Mouse (Mus musculus): ENCODE data around the gene Cplane1. TPM values are rescaled to one million over a fixed set of nuclear protein-coding genes. Genes with fewer than 3 reads are reported as not detected.
A peak's percentile ranks its signal among the peaks of the same experiment; 100 is the strongest.

Gene Cplane1
- polyA plus RNA-seq, 1 experiment from 2014 or later: 7.0 TPM

DNA sequence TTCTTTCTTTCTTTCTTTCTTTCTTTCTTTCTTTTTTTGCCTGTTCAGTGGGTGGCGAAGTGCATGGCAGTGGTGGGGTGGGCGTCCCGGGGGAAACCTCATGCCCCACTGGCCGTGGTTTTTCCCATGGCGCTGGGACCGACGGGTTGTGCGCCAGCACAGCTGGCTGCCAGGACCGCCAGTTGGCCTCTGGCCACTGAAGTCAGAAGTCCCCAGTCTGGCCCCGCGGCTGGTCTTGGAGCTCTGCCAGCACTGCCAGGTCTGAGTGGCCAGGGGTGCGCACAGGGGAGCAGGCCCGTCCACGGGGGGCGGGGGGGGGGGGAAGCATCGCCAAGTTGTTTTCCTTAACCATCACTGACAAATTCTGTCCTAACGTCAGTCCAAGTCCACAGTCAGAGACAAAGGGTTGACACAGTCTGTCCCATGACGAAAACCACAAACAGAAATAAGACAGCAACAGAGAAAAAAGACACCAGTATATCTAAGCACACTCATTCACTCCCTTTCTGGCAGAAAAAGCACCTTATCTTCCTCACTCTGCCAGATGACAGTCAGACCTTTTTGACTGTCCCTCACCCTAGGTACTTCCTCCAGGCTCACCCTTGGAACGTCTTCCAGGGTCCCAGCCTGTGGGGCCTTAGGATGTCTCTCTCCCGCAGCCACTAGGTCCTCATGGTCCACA, 111.2 kb downstream of the Cplane1 start:
- Histone ChIP-seq H3K4me2 (ENCODE audit: low read depth, low read length) (peak overlapping the region; percentile 59), H3K4me3 (ENCODE audit: low read length) (peak overlapping the region; percentile 51), H3K9ac (ENCODE audit: low read length) (0 out of 2 replicates have a peak overlapping the region, but pooled peaks have one; percentile 3), H3K27ac (ENCODE audit: low read length) (no peak overlapping the region), H3K4me1 (replicated peaks; ENCODE audit: control insufficient read depth, insufficient read depth, low read length) (peaks cover 2% of the 10 kb centered on the region; the same call in 1 of the 2 replicates), H3K27me3 (ENCODE audit: control insufficient read depth, insufficient read depth, low read depth, low read length) (no peaks in the 10 kb centered on the region), H3K9me3 (ENCODE audit: control insufficient read depth, low read length) (no peaks in the 10 kb centered on the region), H3K36me3 (ENCODE audit: control insufficient read depth, insufficient read depth, low read length) (no peaks in the 10 kb centered on the region)
- WGBS: 37% methylated on average over 19 of the region's 20 CpGs
- ATAC-seq (ENCODE audit: low read depth): peak; percentile 85

GRCm38 (mm10) chr15:8281701-8282100, 112.8 kb downstream of the Cplane1 start:
- 51% methylated on average over 7 of the region's 7 CpGs for WGBS
- Histone ChIP-seq H3K27ac (ENCODE audit: low read length) (no peak overlapping the region), H3K27me3 (ENCODE audit: control insufficient read depth, insufficient read depth, low read depth, low read length) (no peaks in the 10 kb centered on the region), H3K4me1 (replicated peaks; ENCODE audit: control insufficient read depth, insufficient read depth, low read length) (peaks cover 2% of the 10 kb centered on the region; the same call in 1 of the 2 replicates), H3K36me3 (ENCODE audit: control insufficient read depth, insufficient read depth, low read length) (no peaks in the 10 kb centered on the region), H3K4me3 (ENCODE audit: low read length) (no peak overlapping the region), H3K4me2 (ENCODE audit: low read depth, low read length) (no peak overlapping the region), H3K9ac (ENCODE audit: low read length) (no peak overlapping the region), H3K9me3 (ENCODE audit: control insufficient read depth, low read length) (no peaks in the 10 kb centered on the region)
- no peak for ATAC-seq (ENCODE audit: low read depth)

GRCm38 (mm10) chr15:8282155-8282554, 113.2 kb downstream of the Cplane1 start:
- H3K4me3 ChIP-seq (ENCODE audit: low read length): no peak overlapping the region
- H3K27me3 ChIP-seq (ENCODE audit: control insufficient read depth, insufficient read depth, low read depth, low read length): no peaks in the 10 kb centered on the region
- no peaks in the 10 kb centered on the region for H3K36me3 ChIP-seq (ENCODE audit: control insufficient read depth, insufficient read depth, low read length)
- H3K4me2 ChIP-seq (ENCODE audit: low read depth, low read length): no peak overlapping the region
- peaks cover 2% of the 10 kb centered on the region; the same call in 1 of the 2 replicates for H3K4me1 ChIP-seq (replicated peaks; ENCODE audit: control insufficient read depth, insufficient read depth, low read length)
- no peak for ATAC-seq (ENCODE audit: low read depth)
- no peak overlapping the region for H3K9ac ChIP-seq (ENCODE audit: low read length)
- WGBS: 72% methylated on average over 2 of the region's 2 CpGs
- no peak overlapping the region for H3K27ac ChIP-seq (ENCODE audit: low read length)
- no peaks in the 10 kb centered on the region for H3K9me3 ChIP-seq (ENCODE audit: control insufficient read depth, low read length)

DNA sequence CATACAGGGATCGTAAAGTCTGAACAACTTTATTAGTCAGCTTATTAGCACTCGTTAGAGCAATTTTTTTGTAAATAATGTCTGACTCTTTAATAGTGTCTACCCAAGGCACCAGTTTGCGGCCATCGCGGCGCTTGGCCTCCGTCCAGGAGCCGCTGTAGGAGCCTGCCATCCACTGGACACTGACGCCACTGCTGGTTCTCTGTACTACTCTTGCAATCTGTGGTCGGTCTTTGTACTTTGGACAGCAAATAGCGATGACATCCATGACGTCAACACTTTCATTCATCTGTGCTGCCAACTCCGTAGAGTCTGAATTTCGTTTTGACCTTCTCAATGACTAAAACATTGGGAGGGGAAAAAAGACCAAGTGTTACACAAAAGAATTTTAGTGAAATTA, 122.3 kb downstream of the Cplane1 start:
- H3K36me3 ChIP-seq (ENCODE audit: control insufficient read depth, insufficient read depth, low read length): peaks cover 33% of the 10 kb centered on the region
- H3K4me3 ChIP-seq (ENCODE audit: low read length): no peak overlapping the region
- ATAC-seq (ENCODE audit: low read depth): no peak
- H3K9me3 ChIP-seq (ENCODE audit: control insufficient read depth, low read length): no peaks in the 10 kb centered on the region
- 86% methylated on average over 14 of the region's 14 CpGs for WGBS
- H3K27me3 ChIP-seq (ENCODE audit: control insufficient read depth, insufficient read depth, low read depth, low read length): no peaks in the 10 kb centered on the region
- no peak overlapping the region for H3K4me2 ChIP-seq (ENCODE audit: low read depth, low read length)
- no peak overlapping the region for H3K9ac ChIP-seq (ENCODE audit: low read length)
- no peaks in the 10 kb centered on the region for H3K4me1 ChIP-seq (replicated peaks; ENCODE audit: control insufficient read depth, insufficient read depth, low read length)
- H3K27ac ChIP-seq (ENCODE audit: low read length): no peak overlapping the region

DNA sequence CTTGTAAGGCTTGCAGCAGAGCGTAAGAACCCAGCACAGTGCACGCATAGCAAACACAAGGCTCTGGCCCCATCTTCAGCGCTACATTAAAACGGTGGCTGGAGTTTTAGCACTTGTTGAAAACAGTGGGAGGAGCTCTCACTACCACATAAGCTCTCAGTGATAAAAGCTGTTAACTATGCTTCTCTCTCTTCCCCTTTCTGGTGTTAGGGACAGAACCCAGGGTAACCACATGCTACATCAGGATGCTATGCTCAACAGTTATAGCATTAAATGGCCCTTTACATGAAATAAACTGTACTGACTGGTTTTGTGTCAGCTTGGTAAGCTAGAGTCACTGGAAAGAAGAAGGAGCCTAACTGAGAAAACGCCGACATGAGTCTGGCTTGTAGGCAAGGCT, 125.2 kb downstream of the Cplane1 start:
- no peaks in the 10 kb centered on the region for H3K27me3 ChIP-seq (ENCODE audit: control insufficient read depth, insufficient read depth, low read depth, low read length)
- ATAC-seq (ENCODE audit: low read depth): no peak
- 89% methylated on average over 6 of the region's 6 CpGs for WGBS
- no peak overlapping the region for H3K4me3 ChIP-seq (ENCODE audit: low read length)
- H3K4me1 ChIP-seq (replicated peaks; ENCODE audit: control insufficient read depth, insufficient read depth, low read length): no peaks in the 10 kb centered on the region
- H3K27ac ChIP-seq (ENCODE audit: low read length): no peak overlapping the region
- H3K4me2 ChIP-seq (ENCODE audit: low read depth, low read length): no peak overlapping the region
- peaks cover 46% of the 10 kb centered on the region for H3K36me3 ChIP-seq (ENCODE audit: control insufficient read depth, insufficient read depth, low read length)
- H3K9ac ChIP-seq (ENCODE audit: low read length): no peak overlapping the region
- H3K9me3 ChIP-seq (ENCODE audit: control insufficient read depth, low read length): no peaks in the 10 kb centered on the region

DNA sequence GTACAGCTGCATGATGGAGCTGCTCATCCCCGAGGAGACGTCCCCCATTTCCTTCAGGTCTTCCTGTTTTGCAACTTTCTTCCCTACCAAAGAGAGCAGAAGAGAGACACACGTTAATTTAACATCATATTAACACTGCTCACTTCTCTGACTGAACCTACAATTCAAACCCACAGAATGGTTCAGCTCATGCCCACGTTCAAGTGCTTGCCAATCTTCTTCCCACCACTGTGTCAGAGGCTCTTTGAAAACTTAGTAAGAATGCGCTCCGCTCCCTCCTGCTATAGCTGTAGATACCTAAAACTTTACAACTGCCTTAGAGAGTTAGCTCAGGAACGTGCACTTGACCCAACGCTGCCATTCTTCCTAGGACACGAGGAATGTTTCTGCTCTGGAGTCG, 134.0 kb downstream of the Cplane1 start:
- Histone ChIP-seq H3K27me3 (ENCODE audit: control insufficient read depth, insufficient read depth, low read depth, low read length) (no peaks in the 10 kb centered on the region), H3K4me3 (ENCODE audit: low read length) (no peak overlapping the region), H3K9me3 (ENCODE audit: control insufficient read depth, low read length) (no peaks in the 10 kb centered on the region), H3K4me2 (ENCODE audit: low read depth, low read length) (no peak overlapping the region), H3K9ac (ENCODE audit: low read length) (no peak overlapping the region), H3K27ac (ENCODE audit: low read length) (no peak overlapping the region), H3K4me1 (replicated peaks; ENCODE audit: control insufficient read depth, insufficient read depth, low read length) (no peaks in the 10 kb centered on the region), H3K36me3 (ENCODE audit: control insufficient read depth, insufficient read depth, low read length) (peaks cover 50% of the 10 kb centered on the region)
- ATAC-seq (ENCODE audit: low read depth): no peak
- 87% methylated on average over 10 of the region's 10 CpGs for WGBS

DNA sequence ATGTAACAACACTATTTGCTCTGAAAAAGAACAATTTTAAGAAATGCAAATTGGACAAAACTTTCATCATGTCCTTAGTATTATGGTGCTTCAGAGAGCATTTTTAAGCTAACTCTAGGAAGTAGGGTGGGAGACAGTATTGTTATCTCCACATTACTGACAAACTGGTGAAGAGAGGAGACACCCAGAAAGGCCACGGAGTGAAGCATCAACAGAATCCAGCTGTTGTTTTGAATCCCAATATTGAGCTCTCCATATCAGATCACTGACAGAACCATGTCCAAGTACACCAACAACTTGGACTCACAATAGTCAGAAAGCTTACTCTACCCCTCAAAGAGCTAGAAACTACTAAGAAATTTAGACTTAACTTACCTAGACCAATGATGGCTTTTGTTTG, 136.6 kb downstream of the Cplane1 start:
- no peak for ATAC-seq (ENCODE audit: low read depth)
- Histone ChIP-seq H3K9me3 (ENCODE audit: control insufficient read depth, low read length) (no peaks in the 10 kb centered on the region), H3K27ac (ENCODE audit: low read length) (no peak overlapping the region), H3K36me3 (ENCODE audit: control insufficient read depth, insufficient read depth, low read length) (peaks cover 36% of the 10 kb centered on the region), H3K4me2 (ENCODE audit: low read depth, low read length) (no peak overlapping the region), H3K4me3 (ENCODE audit: low read length) (no peak overlapping the region), H3K9ac (ENCODE audit: low read length) (no peak overlapping the region), H3K4me1 (replicated peaks; ENCODE audit: control insufficient read depth, insufficient read depth, low read length) (no peaks in the 10 kb centered on the region), H3K27me3 (ENCODE audit: control insufficient read depth, insufficient read depth, low read depth, low read length) (no peaks in the 10 kb centered on the region)
- WGBS: 67% methylated on average over 1 of the region's 1 CpGs

DNA sequence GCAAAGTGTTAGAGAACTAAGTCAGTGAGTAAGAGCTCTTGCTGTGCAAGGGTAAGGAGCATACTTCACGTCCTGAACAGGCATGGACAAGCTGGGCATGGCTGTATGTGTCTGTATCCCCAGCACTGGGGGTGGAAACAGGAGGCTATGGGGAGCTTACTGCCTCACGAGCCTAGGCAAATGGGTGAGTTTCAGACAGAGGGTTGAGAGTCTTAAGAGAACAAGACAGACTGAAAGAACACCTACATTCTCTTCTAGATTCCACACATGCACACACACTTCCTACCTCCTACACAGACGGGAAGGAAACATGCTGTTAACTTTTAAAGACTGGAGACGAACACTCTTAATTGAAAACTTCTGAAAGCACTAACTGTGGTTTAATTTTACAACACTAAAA, 148.5 kb downstream of the Cplane1 start:
- no peaks in the 10 kb centered on the region for H3K27me3 ChIP-seq (ENCODE audit: control insufficient read depth, insufficient read depth, low read depth, low read length)
- WGBS: 82% methylated on average over 4 of the region's 4 CpGs
- no peak overlapping the region for H3K4me3 ChIP-seq (ENCODE audit: low read length)
- no peak overlapping the region for H3K9ac ChIP-seq (ENCODE audit: low read length)
- H3K4me1 ChIP-seq (replicated peaks; ENCODE audit: control insufficient read depth, insufficient read depth, low read length): no peaks in the 10 kb centered on the region
- H3K36me3 ChIP-seq (ENCODE audit: control insufficient read depth, insufficient read depth, low read length): peaks cover 29% of the 10 kb centered on the region
- H3K27ac ChIP-seq (ENCODE audit: low read length): no peak overlapping the region
- no peak for ATAC-seq (ENCODE audit: low read depth)
- no peaks in the 10 kb centered on the region for H3K9me3 ChIP-seq (ENCODE audit: control insufficient read depth, low read length)
- no peak overlapping the region for H3K4me2 ChIP-seq (ENCODE audit: low read depth, low read length)

DNA sequence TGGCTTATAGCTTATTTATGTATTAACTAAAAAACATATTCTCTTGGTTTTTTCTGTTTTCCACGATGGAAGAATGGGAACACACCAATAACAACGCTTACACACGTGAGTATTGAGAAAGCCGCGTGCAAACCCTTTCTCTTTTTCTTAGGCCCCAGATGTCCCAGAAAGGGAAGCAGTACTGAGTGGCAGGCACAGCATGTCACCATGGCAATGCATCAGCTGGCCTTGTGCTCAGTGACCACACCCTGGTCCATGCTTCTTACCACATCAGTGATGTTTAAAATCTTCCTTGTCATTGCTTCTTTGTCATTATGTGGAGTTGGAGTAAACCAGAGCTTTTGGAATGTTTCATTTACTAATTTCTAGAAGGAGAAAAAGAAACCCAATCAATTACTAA, 150.3 kb downstream of the Cplane1 start:
- Histone ChIP-seq H3K27me3 (ENCODE audit: control insufficient read depth, insufficient read depth, low read depth, low read length) (no peaks in the 10 kb centered on the region), H3K36me3 (ENCODE audit: control insufficient read depth, insufficient read depth, low read length) (peaks cover 28% of the 10 kb centered on the region)

More for the DNA sequence above, 150.3 kb downstream of the Cplane1 start:
- H3K4me2 ChIP-seq (ENCODE audit: low read depth, low read length): no peak overlapping the region
- H3K4me3 ChIP-seq (ENCODE audit: low read length): no peak overlapping the region
- H3K27ac ChIP-seq (ENCODE audit: low read length): no peak overlapping the region
- H3K9me3 ChIP-seq (ENCODE audit: control insufficient read depth, low read length): no peaks in the 10 kb centered on the region
- WGBS: 95% methylated on average over 5 of the region's 5 CpGs
- no peaks in the 10 kb centered on the region for H3K4me1 ChIP-seq (replicated peaks; ENCODE audit: control insufficient read depth, insufficient read depth, low read length)
- no peak for ATAC-seq (ENCODE audit: low read depth)
- no peak overlapping the region for H3K9ac ChIP-seq (ENCODE audit: low read length)

All from lung, embryonic 16.5 days (tissue).